Mouse (Mus musculus) ES-E14 (cell line): ENCODE results near the gene Znhit1. TPM values are rescaled to one million over a fixed set of nuclear protein-coding genes. Genes with fewer than 3 reads are reported as not detected.
A peak's percentile ranks its signal among the peaks of the same experiment; 100 is the strongest.

Source experiments
- DNase-seq: peaks from one replicate; pipeline ENCODE4 v3.0.0-alpha.2; 2013; ENCODE audit warnings: low read depth, low spot score
- H3K27ac ChIP-seq: 2 replicates; pipeline ENCODE4 v1.5.1; 2012; ENCODE audit warnings: low read depth, mild to moderate bottlenecking, low read length, moderate library complexity, mixed read lengths; ENCODE audit not compliant: poor library complexity, insufficient read depth, severe bottlenecking
- H3K36me3 ChIP-seq: 2 replicates; pipeline ENCODE4 v1.6.1; 2012; ENCODE audit warnings: mild to moderate bottlenecking, low read length, moderate library complexity, mixed read lengths; ENCODE audit not compliant: control insufficient read depth, poor library complexity, insufficient read depth, severe bottlenecking
- H3K4me1 ChIP-seq, 2 experiments: fragments of 150-350 bp in 1 of 2; sonication (generic) in 1 of 2; 2 replicates each; pipeline ENCODE4 v1.6.1; 2012; ENCODE audit warnings: low read length in 2 of 2, mild to moderate bottlenecking in 1 of 2, mixed read lengths in 1 of 2; ENCODE audit not compliant: control insufficient read depth in 2 of 2, insufficient read depth in 2 of 2, poor library complexity in 1 of 2
- H3K4me3 ChIP-seq, 2 experiments: fragments of 150-350 bp in 1 of 2; sonication (generic) in 1 of 2; 2 replicates each; pipeline ENCODE4 v1.5.1; 2012; ENCODE audit warnings: low read length in 2 of 2, low read depth in 1 of 2, mild to moderate bottlenecking in 1 of 2, mixed read lengths in 1 of 2; ENCODE audit not compliant: insufficient read depth in 1 of 2, poor library complexity in 1 of 2, severe bottlenecking in 1 of 2
- H3K9ac ChIP-seq: 2 replicates; pipeline ENCODE4 v1.6.1; 2012; ENCODE audit warnings: low read depth, mild to moderate bottlenecking, low read length, mixed read lengths; ENCODE audit not compliant: poor library complexity, insufficient read depth, severe bottlenecking
- H3K9me3 ChIP-seq: fragments of 150-350 bp; sonication (generic); 2 replicates; pipeline ENCODE4 v1.6.1; 2012; ENCODE audit warnings: low read depth, mild to moderate bottlenecking, low read length; ENCODE audit not compliant: control insufficient read depth, insufficient read depth
- CHD2 ChIP-seq: IDR thresholded peaks from 2 replicates; pipeline ENCODE4 v1.6.1; 2014; ENCODE audit warnings: mild to moderate bottlenecking, low read depth, low read length, inconsistent platforms
- HCFC1 ChIP-seq: IDR thresholded peaks from 2 replicates; pipeline ENCODE4 v1.6.1; 2012; ENCODE audit warnings: low read length, inconsistent platforms, borderline replicate concordance; ENCODE audit not compliant: insufficient read depth
- MAFK ChIP-seq: IDR thresholded peaks from 2 replicates; pipeline ENCODE4 v1.6.1; 2014; ENCODE audit warnings: mild to moderate bottlenecking, low read depth, low read length, inconsistent platforms; ENCODE audit not compliant: insufficient read depth
- ZC3H11A ChIP-seq: IDR thresholded peaks from 2 replicates; pipeline ENCODE4 v1.6.1; 2012; ENCODE audit warnings: low read depth, mild to moderate bottlenecking, inconsistent platforms, low read length, borderline replicate concordance
- ZNF384 ChIP-seq: IDR thresholded peaks from 2 replicates; pipeline ENCODE4 v1.6.1; 2012; ENCODE audit warnings: low read depth, low read length, inconsistent platforms
- in situ Hi-C, 2 experiments: fragments of 600-800 bp; cut with MboI; formaldehyde crosslinking; loops; one replicate each; pipeline ENCODE4 v1.15.1; 2025; ENCODE audit warnings: low sequenced_read_pairs in 2 of 2, inconsistent platforms in 1 of 2; ENCODE audit not compliant: unreplicated experiment in 2 of 2
- total RNA-seq: library from RNA; depleted of rRNA; stranded (reverse); fragments of 300-350 nt; gene quantifications from 2 replicates; pipeline ENCODE4 v1.2.3, GENCODE M21; 2012

The Znhit1 gene
- total RNA-seq, 1 experiment, result 46.0 TPM

DNA sequence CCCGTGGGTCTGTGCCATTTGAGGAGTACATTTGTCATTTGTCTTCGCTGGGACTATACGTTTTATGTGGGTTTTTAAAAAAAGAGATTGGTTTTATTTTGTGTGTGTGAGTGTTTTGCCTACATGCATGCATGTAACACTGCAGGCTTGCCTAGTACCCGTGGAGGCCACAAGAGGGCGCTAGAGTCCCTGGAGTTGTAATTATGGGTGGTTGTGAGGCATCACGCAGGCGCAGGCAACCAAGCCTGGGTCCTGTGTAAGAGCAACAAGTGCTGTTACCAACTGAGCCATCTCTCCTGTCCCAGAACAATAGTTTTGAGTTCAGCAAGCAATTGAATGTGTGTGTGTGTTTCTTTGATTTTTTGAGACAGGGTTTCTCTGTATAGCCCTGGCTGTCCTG, 48.5 kb downstream of the Znhit1 start:
- DNase-seq, result no peak
- in situ Hi-C loops, result no loop called here

DNA sequence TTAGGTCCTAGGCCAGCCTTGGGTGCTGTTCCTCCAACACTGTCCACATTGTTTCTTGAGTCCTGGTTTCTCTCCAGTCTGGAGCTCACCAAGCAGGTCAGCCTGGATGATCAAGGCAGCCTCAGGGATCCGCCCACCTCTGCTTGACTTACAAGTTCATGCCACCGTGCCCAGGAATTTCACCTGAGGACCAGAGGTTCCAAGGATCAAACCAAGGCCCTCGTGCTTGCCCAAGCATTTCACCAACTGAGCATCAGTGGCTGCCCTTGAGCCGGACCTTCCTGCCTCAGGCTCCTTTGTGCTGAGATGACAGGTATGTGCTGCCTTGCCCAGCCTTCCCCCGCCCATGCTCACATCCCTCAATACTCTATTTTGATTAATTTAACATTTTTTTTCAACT, 50.2 kb downstream of the Znhit1 start:
- no peaks in the 10 kb centered on the region for H3K9me3 ChIP-seq
- H3K27ac ChIP-seq, result peak overlapping the region; percentile 42
- TF ChIP-seq ZNF384, result no peak
- in situ Hi-C loops, result no loop called here
- H3K36me3 ChIP-seq, result peaks cover 7% of the 10 kb centered on the region; the same call in 1 of the 2 replicates
- no peak overlapping the region for H3K9ac ChIP-seq
- DNase-seq, result no peak
- no peak overlapping the region for H3K4me3 ChIP-seq
- peaks cover 9 to 25% of the 10 kb centered on the region in 2 experiments for H3K4me1 ChIP-seq

More for the DNA sequence above, 48.5 kb downstream of the Znhit1 start:
- no peak overlapping the region for H3K27ac ChIP-seq
- peaks cover 4 to 21% of the 10 kb centered on the region in 2 experiments; a peak in 3 of 4 replicates for H3K4me1 ChIP-seq
- TF ChIP-seq CHD2 (no peak), ZC3H11A (no peak), HCFC1 (no peak), MAFK (no peak)
- H3K4me3 ChIP-seq, result no peak overlapping the region
- H3K36me3 ChIP-seq, result peaks cover 7% of the 10 kb centered on the region; the same call in 1 of the 2 replicates
- no peak overlapping the region for H3K9ac ChIP-seq
- H3K9me3 ChIP-seq, result no peaks in the 10 kb centered on the region

DNA sequence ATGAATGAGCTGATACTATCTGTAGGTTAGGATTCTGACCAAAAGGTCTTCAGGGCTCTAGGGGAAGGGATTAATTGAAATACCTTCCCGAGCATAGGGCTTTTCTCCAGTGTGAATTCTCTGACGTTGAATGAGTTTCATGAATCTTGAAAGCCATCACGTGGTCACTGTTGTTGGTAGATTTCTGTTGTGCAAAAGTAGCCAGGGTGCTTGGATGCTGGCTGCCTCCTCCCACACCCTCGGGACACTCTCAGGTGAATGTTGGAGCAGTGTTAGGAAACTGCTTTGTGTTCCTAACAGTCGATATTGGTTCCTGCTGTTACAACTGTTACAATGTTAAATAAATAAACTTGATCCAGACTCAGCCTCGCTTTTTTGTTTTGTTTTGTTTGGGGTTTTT, 51.1 kb downstream of the Znhit1 start:
- H3K36me3 ChIP-seq, result peaks cover 4% of the 10 kb centered on the region; the same call in 1 of the 2 replicates
- no peak for DNase-seq
- peaks cover 8 to 23% of the 10 kb centered on the region in 2 experiments for H3K4me1 ChIP-seq
- H3K27ac ChIP-seq, result peak overlapping the region; percentile 80
- no peak overlapping the region for H3K9ac ChIP-seq
- in situ Hi-C loops, result no loop called here
- no peak overlapping the region for H3K4me3 ChIP-seq
- H3K9me3 ChIP-seq, result no peaks in the 10 kb centered on the region
- TF ChIP-seq HCFC1 (no peak), ZC3H11A (no peak)

DNA sequence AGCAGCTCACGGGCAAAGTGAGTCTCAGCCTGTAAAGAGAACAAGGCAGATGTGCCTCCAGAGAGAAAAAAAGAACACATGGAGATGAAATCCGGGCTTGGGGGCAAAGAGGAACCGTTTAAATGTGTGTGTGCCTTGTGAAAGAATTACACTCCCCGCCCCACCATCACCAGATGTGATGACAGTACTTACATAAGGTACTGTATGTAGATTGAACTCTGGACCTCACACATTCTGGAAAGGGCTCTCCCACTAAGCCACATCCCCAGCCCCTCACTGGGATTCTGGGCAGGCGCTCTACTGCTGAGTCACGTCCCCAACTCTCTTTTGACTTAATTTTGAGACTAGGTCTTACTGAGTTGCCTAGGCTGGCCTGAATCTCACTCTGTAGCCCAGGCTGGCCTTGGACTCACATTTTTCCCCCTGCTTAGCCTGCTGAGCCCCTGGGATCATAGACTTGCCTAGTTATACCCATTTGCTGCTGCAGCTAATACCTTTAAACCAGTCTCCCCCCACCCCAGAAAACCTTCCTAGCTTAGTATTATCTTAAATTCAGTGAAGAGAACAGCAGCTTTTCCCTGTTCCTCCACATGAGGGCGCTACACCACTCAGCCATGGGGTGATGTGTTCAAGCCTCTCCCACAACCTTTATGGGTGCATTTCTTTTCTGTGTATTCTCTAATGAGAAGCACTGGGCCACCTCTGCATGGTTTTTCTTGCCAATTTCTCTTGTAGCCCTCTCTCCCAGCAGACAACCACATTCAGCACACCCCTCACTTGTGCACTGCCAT, 51.7 kb downstream of the Znhit1 start:
- Histone ChIP-seq H3K4me3 (no peak overlapping the region), H3K4me1 (peaks cover 8 to 26% of the 10 kb centered on the region in 2 experiments), H3K27ac (peak overlapping the region; percentile 80), H3K36me3 (peaks cover 8% of the 10 kb centered on the region; the same call in 1 of the 2 replicates), H3K9ac (peak overlapping the region; percentile 36; the same call in 1 of the 2 replicates), H3K9me3 (no peaks in the 10 kb centered on the region)
- TF ChIP-seq MAFK, result peak; percentile 35; the same call in 1 of the 2 replicates
- TF ChIP-seq HCFC1, result no peak
- no peak for DNase-seq
- in situ Hi-C loops, result no loop called here

DNA sequence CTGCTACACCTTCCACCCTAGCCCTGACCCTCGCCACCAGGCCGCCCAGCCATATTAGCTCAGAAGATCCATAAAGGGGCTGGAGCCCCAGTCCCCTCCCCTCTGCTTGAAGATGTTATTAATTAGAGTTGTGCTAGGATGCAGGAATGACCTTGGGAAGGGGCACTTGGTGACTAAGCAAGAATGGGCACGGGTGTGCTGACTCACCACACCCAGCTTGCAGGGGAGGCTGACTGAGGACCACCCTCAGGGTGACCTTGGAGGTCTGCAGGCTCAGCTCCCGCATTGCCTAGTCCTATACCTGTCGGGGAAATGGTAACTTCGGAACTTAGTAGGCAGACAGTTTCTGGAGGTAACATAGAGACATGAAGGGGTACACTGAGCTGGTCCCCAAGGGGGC, 53.9 kb downstream of the Znhit1 start:
- no peak for TF ChIP-seq CHD2
- TF ChIP-seq ZC3H11A, result no peak
- peak; percentile 90 for TF ChIP-seq MAFK
- no peak for TF ChIP-seq ZNF384
- DNase-seq, result no peak
- no peaks in the 10 kb centered on the region for H3K9me3 ChIP-seq
- H3K4me3 ChIP-seq, result no peak overlapping the region
- peak overlapping the region; percentile 14; the same call in 1 of the 2 replicates for H3K27ac ChIP-seq
- in situ Hi-C loops, result no loop called here
- no peak overlapping the region for H3K9ac ChIP-seq
- peaks cover 10 to 30% of the 10 kb centered on the region in 2 experiments for H3K4me1 ChIP-seq
- peaks cover 14% of the 10 kb centered on the region; the same call in 1 of the 2 replicates for H3K36me3 ChIP-seq
